Mouse (Mus musculus) embryonic stem cell, embryonic (primary cell): ENCODE measurements at regions not wholly inside any gene's neighbourhood (a gene's known extent, or its start where the extent isn't known, plus 50 kb on each side); places are given as distances from the start of the nearest gene placed in this dataset.

Experiments
- CTCF ChIA-PET, 4 experiments: fragments of 300-600 bp in 2 of 4; fragments of 350-600 bp in 2 of 4; sonication (Branson Sonifier 250); formaldehyde crosslinking; loops; one replicate each; lab custom pipeline; 2022; ENCODE audit warnings: inconsistent platforms in 2 of 4; lab: Charles Lee
- POLR2A ChIA-PET, 4 experiments: fragments of 300-600 bp in 2 of 4; fragments of 350-600 bp in 2 of 4; sonication (Branson Sonifier 250); formaldehyde crosslinking; loops; one replicate each; lab custom pipeline; 2022; ENCODE audit warnings: antibody characterized with exemption in 4 of 4, inconsistent platforms in 1 of 4; lab: Charles Lee

- POLR2A ChIA-PET: interaction anchor here in 1 of 4 experiments (1.2 kb wide), 1 partner anchor 54 kb away, joined by 4 read pairs; no protein-coding TSS in a partner anchor
- CTCF ChIA-PET: no interaction called here
These were observed 54.3 kb upstream of the Spry2 start for GRCm38 (mm10) chr14:105950924-105951323.

DNA sequence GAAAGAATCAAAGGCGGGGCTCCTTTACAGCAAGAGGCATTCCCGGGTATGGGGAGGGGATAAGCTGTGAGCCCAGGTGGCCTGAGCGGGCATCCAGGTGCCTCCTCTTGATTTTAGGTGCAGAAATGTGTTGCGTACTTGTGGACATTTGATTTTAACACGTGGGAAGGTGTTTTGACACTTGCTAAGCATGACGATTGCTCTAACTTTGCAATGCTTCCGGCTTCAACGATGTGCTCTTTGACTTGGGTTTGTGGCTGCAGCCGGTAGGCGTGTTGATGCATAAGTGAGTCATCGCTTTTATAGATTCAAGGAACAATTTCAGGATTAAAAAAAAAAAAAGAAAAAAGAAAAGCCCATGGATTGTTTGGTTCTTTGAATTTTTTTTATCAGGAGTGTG is 58.5 kb upstream of the Spry2 start:
- POLR2A ChIA-PET: no interaction called here
- CTCF ChIA-PET: no interaction called here

- ChIA-PET CTCF (interaction anchor here in 1 of 4 experiments (0.6 kb wide), 1 partner anchor 119 kb away, joined by 15 read pairs; no protein-coding TSS in a partner anchor), POLR2A (no interaction called here)
These were observed 60.2 kb upstream of the Spry2 start for GRCm38 (mm10) chr14:105956796-105957195.

GRCm38 (mm10) chr14:105958005-105958404 is 61.4 kb upstream of the Spry2 start:
- ChIA-PET CTCF (interaction anchor here in 1 of 4 experiments (0.7 kb wide), 1 partner anchor 333 kb away, joined by 3 read pairs; no protein-coding TSS in a partner anchor), POLR2A (no interaction called here)

DNA sequence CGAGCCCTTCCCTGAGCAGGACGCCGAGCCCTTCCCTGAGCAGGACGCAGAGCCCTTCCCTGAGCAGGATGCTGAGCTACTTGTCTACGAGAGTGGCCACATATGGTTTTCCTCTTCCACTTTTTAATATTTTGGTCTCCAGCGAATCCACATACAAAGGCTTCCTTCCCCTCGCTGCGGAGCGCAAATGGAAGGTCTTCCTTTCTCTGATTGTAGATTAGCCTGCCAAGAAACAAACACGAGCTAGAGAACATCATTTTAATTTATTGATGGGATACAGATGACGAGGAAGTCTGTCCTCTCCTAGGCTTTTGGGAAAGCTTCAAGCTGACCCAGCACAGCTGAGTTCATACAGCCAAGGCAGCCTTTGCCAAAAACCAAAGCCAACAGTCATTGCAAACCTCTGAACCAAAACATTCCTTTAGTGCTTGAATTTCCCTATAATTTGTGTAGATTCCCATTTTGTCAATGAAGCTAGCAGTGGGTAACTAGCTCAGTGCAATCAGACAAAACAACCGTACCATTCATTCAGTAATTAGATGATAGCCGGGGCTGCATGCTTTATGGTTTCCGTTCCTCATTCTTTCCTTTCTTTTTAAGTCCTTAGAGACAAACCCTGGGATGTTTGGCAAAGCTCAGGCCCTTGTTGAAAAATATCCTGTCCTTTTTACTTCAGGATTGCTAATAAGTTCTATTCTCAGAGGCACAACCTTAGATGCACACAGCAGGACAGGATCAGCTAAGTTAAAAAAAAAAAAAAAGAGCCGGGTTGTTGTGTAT is 83.1 kb upstream of the Spry2 start:
- ChIA-PET POLR2A (no interaction called here), CTCF (no interaction called here)

- ChIA-PET POLR2A (no interaction called here), CTCF (no interaction called here)
These were observed 83.7 kb upstream of the Spry2 start for GRCm38 (mm10) chr14:105980324-105980680.

DNA sequence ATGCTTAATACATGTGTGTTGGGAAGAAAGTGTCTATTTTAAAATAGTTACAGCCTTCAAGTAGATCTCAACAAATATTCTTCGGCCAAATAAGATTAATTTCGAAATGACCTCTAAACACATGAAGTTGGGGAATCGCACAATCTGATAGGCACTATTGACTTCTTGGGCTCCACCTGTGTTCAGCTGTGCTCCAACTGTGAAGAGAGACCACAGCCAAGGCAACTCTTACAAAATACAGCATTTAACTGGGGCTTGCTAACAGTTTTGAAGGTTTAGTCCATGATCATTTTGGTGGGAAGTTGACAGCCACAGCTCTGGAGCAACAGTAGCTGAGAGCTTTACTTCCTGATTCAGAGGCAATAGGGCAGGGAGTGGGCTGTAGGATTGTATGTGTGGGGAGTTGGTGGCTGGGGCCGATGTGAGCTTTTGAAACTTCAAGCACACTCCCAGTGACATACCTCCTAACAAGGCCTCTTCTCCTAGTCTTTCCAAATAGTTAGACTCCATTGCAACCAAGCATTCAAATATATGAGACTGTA is 90.8 kb upstream of the Spry2 start:
- ChIA-PET POLR2A (interaction anchor here in 1 of 4 experiments (0.6 kb wide), 1 partner anchor 37 kb away, joined by 3 read pairs; no protein-coding TSS in a partner anchor), CTCF (no interaction called here)

- ChIA-PET CTCF (no interaction called here), POLR2A (no interaction called here)
These were observed 92.1 kb upstream of the Spry2 start for GRCm38 (mm10) chr14:105988738-105989137.

GRCm38 (mm10) chr14:105993124-105993523 is 96.5 kb upstream of the Spry2 start:
- ChIA-PET POLR2A (interaction anchor here in 1 of 4 experiments (0.6 kb wide), 1 partner anchor 31 kb away, joined by 4 read pairs; no protein-coding TSS in a partner anchor), CTCF (no interaction called here)

GRCm38 (mm10) chr14:105999801-106000200 is 103.2 kb upstream of the Spry2 start:
- CTCF ChIA-PET: no interaction called here
- POLR2A ChIA-PET: no interaction called here

- CTCF ChIA-PET: no interaction called here
- POLR2A ChIA-PET: no interaction called here
These were observed 98.2 kb upstream of the Trim52 start for GRCm38 (mm10) chr14:106007769-106008168.

DNA sequence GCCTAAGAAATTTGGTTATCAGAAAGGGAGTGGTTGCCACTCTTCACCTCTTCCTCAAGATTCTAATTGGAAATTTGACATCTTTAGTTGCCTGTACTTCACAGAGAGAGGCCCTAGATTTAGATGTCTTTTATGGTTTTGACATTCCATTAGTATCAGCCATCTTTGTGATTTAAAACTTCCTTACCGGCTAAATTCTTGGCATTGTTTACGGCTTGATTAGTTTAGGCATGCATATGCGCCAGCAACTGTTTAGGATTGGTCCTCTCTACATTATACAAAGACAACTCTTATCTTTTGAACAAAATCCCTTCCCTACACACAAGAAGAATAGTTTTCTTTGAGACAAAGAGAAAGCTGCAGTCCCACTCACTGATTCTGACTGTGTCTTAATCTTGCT is 97.0 kb upstream of the Trim52 start:
- CTCF ChIA-PET: no interaction called here
- POLR2A ChIA-PET: no interaction called here

DNA sequence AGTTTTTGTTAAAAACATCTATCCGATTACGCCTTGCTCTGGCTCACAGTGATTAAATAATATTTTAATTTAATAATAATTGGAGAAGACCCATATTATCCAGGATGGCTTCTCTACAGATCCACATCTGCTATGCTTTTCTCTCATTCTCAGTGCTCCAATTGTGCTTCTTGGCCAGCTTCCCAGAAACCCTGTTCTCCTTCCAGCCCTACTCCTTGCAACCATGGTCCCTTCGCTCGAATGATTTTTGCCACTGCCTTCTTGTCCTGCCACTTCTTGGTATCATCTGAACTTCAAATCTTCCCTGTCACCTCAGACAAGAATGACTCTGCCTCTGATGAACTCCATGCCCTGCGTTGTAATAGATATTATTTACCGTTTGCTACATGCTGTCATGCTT is 95.0 kb upstream of the Trim52 start:
- ChIA-PET POLR2A (no interaction called here), CTCF (no interaction called here)

DNA sequence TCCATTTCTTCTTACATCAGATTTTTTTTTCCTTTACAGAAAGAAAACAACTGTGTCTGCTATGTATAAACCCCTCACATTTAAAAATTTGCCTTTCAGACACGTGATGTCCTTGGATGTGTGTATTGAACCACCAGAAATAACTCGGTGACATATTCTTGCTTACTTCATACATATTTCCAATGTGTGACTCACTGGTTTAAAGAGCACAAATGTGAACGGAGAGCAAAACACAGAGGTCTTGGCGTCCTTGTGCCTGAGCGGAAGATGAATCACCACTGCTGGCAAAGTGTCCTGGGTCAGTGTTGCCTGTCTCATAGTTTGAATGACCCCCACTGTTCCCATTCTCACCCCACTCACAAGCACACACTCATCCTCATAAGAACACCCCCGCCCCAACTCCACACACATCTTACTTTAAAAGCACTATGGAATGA is 94.0 kb upstream of the Trim52 start:
- ChIA-PET POLR2A (no interaction called here), CTCF (no interaction called here)

- ChIA-PET POLR2A (no interaction called here), CTCF (no interaction called here)
These were observed 83.2 kb upstream of the Trim52 start for GRCm38 (mm10) chr14:106022806-106023205.

GRCm38 (mm10) chr14:106026815-106027214 is 79.2 kb upstream of the Trim52 start:
- CTCF ChIA-PET: no interaction called here
- POLR2A ChIA-PET: no interaction called here

DNA sequence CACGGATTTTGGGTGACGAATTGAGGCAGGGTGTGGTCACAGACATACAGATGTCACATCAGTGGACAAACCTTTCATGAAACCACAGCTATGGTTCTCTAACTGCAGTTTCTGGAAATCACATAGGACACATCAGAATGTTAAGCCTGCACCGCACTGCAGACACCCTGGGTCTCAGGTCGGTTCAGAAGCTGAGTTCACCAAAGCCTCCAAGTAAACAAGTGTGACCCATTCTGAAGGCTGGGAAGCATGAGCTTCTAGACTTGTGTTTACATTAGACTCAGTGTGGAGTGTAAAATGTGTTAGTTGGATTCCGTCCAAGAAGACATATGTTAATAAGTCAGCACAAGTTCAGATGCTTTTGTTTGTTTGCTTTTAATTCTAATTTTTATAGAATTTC is 78.3 kb upstream of the Trim52 start:
- POLR2A ChIA-PET: no interaction called here
- CTCF ChIA-PET: interaction anchor here in 1 of 4 experiments (0.6 kb wide), 1 partner anchor 430 kb away, joined by 10 read pairs; no protein-coding TSS in a partner anchor

GRCm38 (mm10) chr14:106031094-106031493 is 74.9 kb upstream of the Trim52 start:
- ChIA-PET POLR2A (no interaction called here), CTCF (no interaction called here)

- POLR2A ChIA-PET: no interaction called here
- CTCF ChIA-PET: no interaction called here
These were observed 72.2 kb upstream of the Trim52 start for GRCm38 (mm10) chr14:106033793-106034192.

DNA sequence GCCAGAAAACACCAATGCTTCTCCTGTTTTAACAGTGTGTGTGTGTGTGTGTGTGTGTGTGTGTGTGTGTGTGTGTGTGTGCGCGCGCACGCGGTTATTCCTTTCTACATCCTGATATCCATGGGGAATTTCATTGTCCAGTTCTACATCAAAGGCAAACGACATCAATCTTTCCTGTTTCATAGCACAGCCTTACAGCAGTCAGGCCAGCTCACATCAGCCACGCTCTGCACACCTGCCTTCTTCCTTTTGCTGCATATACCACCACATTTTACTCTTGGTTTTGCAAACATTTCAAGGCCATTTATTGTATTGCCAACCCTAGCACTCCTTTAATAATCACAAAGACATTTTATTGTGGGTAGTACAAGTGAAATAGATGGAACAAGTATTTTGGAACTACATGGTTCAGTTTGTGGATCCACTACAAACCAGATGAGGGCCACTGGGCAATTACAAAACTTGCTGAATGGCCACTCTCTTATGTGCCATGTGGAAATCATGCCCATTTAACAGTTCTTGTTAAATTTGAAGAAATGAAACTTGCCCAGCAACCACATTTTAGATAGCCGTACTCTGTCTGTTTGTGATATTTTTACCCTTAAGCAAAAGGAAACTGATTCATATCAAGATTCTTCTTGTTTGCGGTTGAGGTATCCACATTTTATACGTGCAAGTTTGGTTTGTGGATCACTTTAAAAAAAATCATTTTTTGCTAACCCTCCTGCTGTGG is 70.9 kb upstream of the Trim52 start:
- ChIA-PET POLR2A (no interaction called here), CTCF (no interaction called here)
